Mouse (Mus musculus): ENCODE results near the gene Adrm1.

DNA sequence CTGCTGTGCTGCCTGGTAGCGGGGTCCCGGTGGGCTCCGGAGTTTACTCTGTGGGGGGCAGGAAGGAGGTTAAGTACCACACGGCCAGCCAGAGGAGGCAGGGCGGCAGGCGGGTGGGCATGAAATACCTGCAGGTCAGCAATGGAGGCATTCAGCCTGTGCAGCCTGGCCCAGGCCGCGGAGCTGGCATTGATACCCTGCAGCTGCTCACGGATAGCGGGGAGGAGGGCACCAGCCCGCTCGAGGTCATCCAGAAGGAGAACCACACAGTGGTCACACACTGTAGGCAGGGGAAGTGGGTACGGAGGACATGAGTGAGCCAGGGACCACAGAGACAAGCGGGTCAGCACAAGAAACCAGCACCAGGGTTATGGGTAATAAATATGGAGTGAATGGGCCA, 14.4 kb downstream of the Adrm1 start:
- no peak for TF ChIP-seq GATA1 (IDR thresholded peaks at IDR 0.05; ENCODE audit: borderline replicate concordance, low read length)
- TF ChIP-seq FLI1 (IDR thresholded peaks at IDR 0.05; ENCODE audit: low read length) = no peak
